Mouse (Mus musculus) lung, embryonic 15.5 days (tissue): ENCODE results near the gene Chst10. TPM values are rescaled to one million over a fixed set of nuclear protein-coding genes. Genes with fewer than 3 reads are reported as not detected.

ENCODE experiments used
- ATAC-seq: fragments of 200-750 bp; cut with Nextera tagmentation; 2 replicates; pipeline ENCODE4 v1.8.0; 2017; ENCODE audit warnings: moderate number of reproducible peaks, borderline replicate concordance; ENCODE audit not compliant: low FRiP score, low TSS enrichment; ENCODE audit errors: extremely low read depth
- H3K27ac ChIP-seq: fragments of 300-500 bp; sonication (generic); 2 replicates; pipeline ENCODE4 v1.5.1; 2015; ENCODE audit warnings: moderate library complexity, mild to moderate bottlenecking, inconsistent platforms
- H3K27me3 ChIP-seq: fragments of 300-500 bp; sonication (generic); 2 replicates; pipeline ENCODE4 v1.6.1; 2015; ENCODE audit warnings: inconsistent platforms
- H3K36me3 ChIP-seq: fragments of 300-500 bp; sonication (generic); 2 replicates; pipeline ENCODE4 v1.6.1; 2015; ENCODE audit warnings: inconsistent platforms
- H3K4me1 ChIP-seq: fragments of 300-500 bp; sonication (generic); 2 replicates; pipeline ENCODE4 v1.6.1; 2015; ENCODE audit warnings: inconsistent platforms
- H3K4me2 ChIP-seq: fragments of 300-500 bp; sonication (generic); 2 replicates; pipeline ENCODE4 v1.6.1; 2015; ENCODE audit warnings: inconsistent platforms, mild to moderate bottlenecking, moderate library complexity
- H3K4me3 ChIP-seq: fragments of 300-500 bp; sonication (generic); 2 replicates; pipeline ENCODE4 v1.5.1; 2015; ENCODE audit warnings: mild to moderate bottlenecking, inconsistent platforms
- H3K9ac ChIP-seq: fragments of 300-500 bp; sonication (generic); 2 replicates; pipeline ENCODE4 v1.6.1; 2015; ENCODE audit warnings: inconsistent platforms
- H3K9me3 ChIP-seq: fragments of 300-500 bp; sonication (generic); 2 replicates; pipeline ENCODE4 v1.6.1; 2016; ENCODE audit warnings: inconsistent platforms
- whole genome bisulfite sequencing: fragments of 180-500 bp; shearing (Covaris S2); methylation state at CpG from one replicate; pipeline ENCODE4 v1.1.7; 2015; 5-methylcytosine and 5-hydroxymethylcytosine counted together
- polyA plus RNA-seq: library from polyadenylated mRNA; unstranded; fragments of >200 nt; fragmentation: Nextera tagmentation; extraction: Ambion mirVana; gene quantifications from 2 replicates; pipeline ENCODE4 v1.2.1, GENCODE M21; 2015

Gene Chst10
- polyA plus RNA-seq = 1.9 and 2.3 TPM in 2 replicates

GRCm38 (mm10) chr1:38897431-38898248, at the start of gene Chst10:
Chst10 (minus strand) TSS chr1:38898161.
- peak within 1 kb of the TSS; percentile 80 for H3K4me2 ChIP-seq
- peak within 1 kb of the TSS; percentile 63 for H3K4me3 ChIP-seq
- 0 out of 2 replicates have a peak, but pooled peaks cover 5% of the 10 kb centered on the region for H3K27me3 ChIP-seq
- no peaks in the 10 kb centered on the region for H3K36me3 ChIP-seq
- no peak within 1 kb of the TSS for H3K27ac ChIP-seq
- WGBS = under 1% methylated on average over 65 of the region's 67 CpGs
- no peaks in the 10 kb centered on the region for H3K9me3 ChIP-seq
- H3K9ac ChIP-seq = peak within 1 kb of the TSS; percentile 37
- 0 out of 2 replicates have a peak, but pooled peaks cover 2% of the 10 kb centered on the region for H3K4me1 ChIP-seq
- peak; percentile 89 for ATAC-seq

- H3K27me3 ChIP-seq = no peaks in the 10 kb centered on the region
- WGBS = 2% methylated on average over 5 of the region's 5 CpGs
- no peak overlapping the region for H3K4me3 ChIP-seq
- no peaks in the 10 kb centered on the region for H3K9me3 ChIP-seq
- no peaks in the 10 kb centered on the region for H3K36me3 ChIP-seq
- H3K9ac ChIP-seq = no peak overlapping the region
- no peak for ATAC-seq
- no peaks in the 10 kb centered on the region for H3K4me1 ChIP-seq
- no peak overlapping the region for H3K4me2 ChIP-seq
- H3K27ac ChIP-seq = no peak overlapping the region
Observed at GRCm38 (mm10) chr1:38939608-38940007, 41.6 kb upstream of the Chst10 start.

GRCm38 (mm10) chr1:38938849-38939248, 40.9 kb upstream of the Chst10 start, which contains the start of gene Nms:
Nms (plus strand) TSS chr1:38939149.
- Histone ChIP-seq H3K4me3 (no peak within 1 kb of the TSS), H3K9ac (no peak within 1 kb of the TSS), H3K27me3 (no peaks in the 10 kb centered on the region), H3K4me1 (no peaks in the 10 kb centered on the region), H3K9me3 (no peaks in the 10 kb centered on the region), H3K4me2 (no peak within 1 kb of the TSS), H3K36me3 (no peaks in the 10 kb centered on the region), H3K27ac (no peak within 1 kb of the TSS)
- 69% methylated on average over 6 of the region's 6 CpGs for WGBS
- ATAC-seq = no peak

- Histone ChIP-seq H3K27ac (no peak overlapping the region), H3K4me3 (no peak overlapping the region), H3K9ac (no peak overlapping the region), H3K9me3 (no peaks in the 10 kb centered on the region), H3K36me3 (no peaks in the 10 kb centered on the region), H3K4me2 (no peak overlapping the region), H3K4me1 (no peaks in the 10 kb centered on the region), H3K27me3 (no peaks in the 10 kb centered on the region)
- 19% methylated on average over 6 of the region's 6 CpGs for WGBS
- no peak for ATAC-seq
Observed at GRCm38 (mm10) chr1:38936780-38937179, 38.8 kb upstream of the Chst10 start.

GRCm38 (mm10) chr1:38934668-38935067, 36.7 kb upstream of the Chst10 start:
- Histone ChIP-seq H3K9me3 (no peaks in the 10 kb centered on the region), H3K36me3 (no peaks in the 10 kb centered on the region), H3K4me1 (no peaks in the 10 kb centered on the region), H3K27ac (no peak overlapping the region), H3K4me3 (no peak overlapping the region), H3K27me3 (no peaks in the 10 kb centered on the region), H3K9ac (no peak overlapping the region), H3K4me2 (no peak overlapping the region)
- no peak for ATAC-seq
- 25% methylated on average over 5 of the region's 5 CpGs for WGBS

- no peaks in the 10 kb centered on the region for H3K27me3 ChIP-seq
- no peak overlapping the region for H3K9ac ChIP-seq
- no peak overlapping the region for H3K4me3 ChIP-seq
- WGBS = 47% methylated on average over 8 of the region's 8 CpGs
- H3K4me2 ChIP-seq = no peak overlapping the region
- no peaks in the 10 kb centered on the region for H3K4me1 ChIP-seq
- H3K36me3 ChIP-seq = no peaks in the 10 kb centered on the region
- no peak for ATAC-seq
- H3K27ac ChIP-seq = no peak overlapping the region
- H3K9me3 ChIP-seq = no peaks in the 10 kb centered on the region
Observed at GRCm38 (mm10) chr1:38930767-38931166, 32.8 kb upstream of the Chst10 start.

GRCm38 (mm10) chr1:38929468-38929867, 31.5 kb upstream of the Chst10 start:
- H3K4me3 ChIP-seq = no peak overlapping the region
- no peak overlapping the region for H3K27ac ChIP-seq
- no peaks in the 10 kb centered on the region for H3K9me3 ChIP-seq
- H3K36me3 ChIP-seq = no peaks in the 10 kb centered on the region
- no peaks in the 10 kb centered on the region for H3K4me1 ChIP-seq
- no peak overlapping the region for H3K4me2 ChIP-seq
- no peaks in the 10 kb centered on the region for H3K27me3 ChIP-seq
- no peak overlapping the region for H3K9ac ChIP-seq
- ATAC-seq = no peak
- WGBS = 61% methylated on average over 4 of the region's 4 CpGs

GRCm38 (mm10) chr1:38928996-38929395, 31.0 kb upstream of the Chst10 start:
- no peak overlapping the region for H3K9ac ChIP-seq
- no peak overlapping the region for H3K27ac ChIP-seq
- H3K4me3 ChIP-seq = no peak overlapping the region
- no peak for ATAC-seq
- H3K9me3 ChIP-seq = no peaks in the 10 kb centered on the region
- H3K27me3 ChIP-seq = no peaks in the 10 kb centered on the region
- no peak overlapping the region for H3K4me2 ChIP-seq
- H3K36me3 ChIP-seq = no peaks in the 10 kb centered on the region
- WGBS = 80% methylated on average over 4 of the region's 4 CpGs
- no peaks in the 10 kb centered on the region for H3K4me1 ChIP-seq

GRCm38 (mm10) chr1:38903985-38904384, 6.0 kb upstream of the Chst10 start:
- H3K9ac ChIP-seq = no peak overlapping the region
- no peak for ATAC-seq
- WGBS = 67% methylated on average over 2 of the region's 2 CpGs
- no peaks in the 10 kb centered on the region for H3K4me1 ChIP-seq
- H3K4me2 ChIP-seq = no peak overlapping the region
- no peak overlapping the region for H3K4me3 ChIP-seq
- no peaks in the 10 kb centered on the region for H3K36me3 ChIP-seq
- no peaks in the 10 kb centered on the region for H3K27me3 ChIP-seq
- H3K27ac ChIP-seq = no peak overlapping the region
- no peaks in the 10 kb centered on the region for H3K9me3 ChIP-seq

- Histone ChIP-seq H3K36me3 (no peaks in the 10 kb centered on the region), H3K9ac (no peak overlapping the region), H3K4me3 (no peak overlapping the region), H3K4me2 (no peak overlapping the region), H3K27ac (no peak overlapping the region), H3K9me3 (no peaks in the 10 kb centered on the region), H3K4me1 (0 out of 2 replicates have a peak, but pooled peaks cover 2% of the 10 kb centered on the region), H3K27me3 (0 out of 2 replicates have a peak, but pooled peaks cover 3% of the 10 kb centered on the region)
- ATAC-seq = no peak
- 47% methylated on average over 5 of the region's 5 CpGs for WGBS
Observed at GRCm38 (mm10) chr1:38902571-38902970, 4.6 kb upstream of the Chst10 start.

GRCm38 (mm10) chr1:38893081-38893480, 4.9 kb downstream of the Chst10 start:
- Histone ChIP-seq H3K9ac (no peak overlapping the region), H3K4me2 (no peak overlapping the region), H3K27me3 (0 out of 2 replicates have a peak, but pooled peaks cover 5% of the 10 kb centered on the region), H3K4me1 (no peaks in the 10 kb centered on the region), H3K36me3 (no peaks in the 10 kb centered on the region), H3K9me3 (no peaks in the 10 kb centered on the region), H3K4me3 (no peak overlapping the region), H3K27ac (no peak overlapping the region)
- WGBS = 66% methylated on average over 5 of the region's 5 CpGs
- ATAC-seq = no peak

- H3K27me3 ChIP-seq = no peaks in the 10 kb centered on the region
- 79% methylated on average over 5 of the region's 5 CpGs for WGBS
Observed at GRCm38 (mm10) chr1:38891444-38891843, 6.5 kb downstream of the Chst10 start.

More at GRCm38 (mm10) chr1:38891444-38891843, 6.5 kb downstream of the Chst10 start:
- Histone ChIP-seq H3K4me3 (no peak overlapping the region), H3K9me3 (no peaks in the 10 kb centered on the region), H3K36me3 (no peaks in the 10 kb centered on the region), H3K4me1 (no peaks in the 10 kb centered on the region), H3K27ac (no peak overlapping the region), H3K4me2 (no peak overlapping the region), H3K9ac (no peak overlapping the region)
- ATAC-seq = no peak
